Mouse (Mus musculus) forebrain, embryonic 14.5 days (tissue): ENCODE data around the gene Ubr4. TPM values are rescaled to one million over a fixed set of nuclear protein-coding genes. Genes with fewer than 3 reads are reported as not detected.

Experiments used
- ATAC-seq: fragments of 200-750 bp; cut with Nextera tagmentation; 2 replicates; pipeline ENCODE4 v1.8.0; 2017; ENCODE audit warnings: mild to moderate bottlenecking, moderate library complexity
- DNase-seq: peaks from one replicate; pipeline ENCODE4 v3.0.0-alpha.2; 2015; ENCODE audit warnings: low spot score
- H3K27ac ChIP-seq: fragments of 300-500 bp; sonication (generic); 2 replicates; pipeline ENCODE4 v1.5.1; 2014; ENCODE audit warnings: low read depth, mild to moderate bottlenecking, control low read depth, low read length, moderate library complexity
- H3K27me3 ChIP-seq: fragments of 300-500 bp; sonication (generic); replicated peaks from 2 replicates; pipeline ENCODE4 v1.6.1; 2014; ENCODE audit warnings: low read length, control low read depth, mixed read lengths; ENCODE audit not compliant: control insufficient read depth, insufficient read depth
- H3K36me3 ChIP-seq: fragments of 300-500 bp; sonication (generic); 2 replicates; pipeline ENCODE4 v1.6.1; 2014; ENCODE audit warnings: low read length, control low read depth; ENCODE audit not compliant: control insufficient read depth, insufficient read depth
- H3K4me1 ChIP-seq: fragments of 300-500 bp; sonication (generic); 2 replicates; pipeline ENCODE4 v1.6.1; 2014; ENCODE audit warnings: antibody characterized with exemption, low read length, control low read depth; ENCODE audit not compliant: control insufficient read depth, insufficient read depth
- H3K4me2 ChIP-seq: fragments of 300-500 bp; sonication (generic); 2 replicates; pipeline ENCODE4 v1.6.1; 2014; ENCODE audit warnings: mild to moderate bottlenecking, control low read depth, low read length
- H3K4me3 ChIP-seq: fragments of 300-500 bp; sonication (generic); 2 replicates; pipeline ENCODE4 v1.5.1; 2014; ENCODE audit warnings: low read depth, low read length, control low read depth
- H3K9ac ChIP-seq: fragments of 300-500 bp; sonication (generic); 2 replicates; pipeline ENCODE4 v1.6.1; 2014; ENCODE audit warnings: mild to moderate bottlenecking, low read length, control low read depth, moderate library complexity
- H3K9me3 ChIP-seq: fragments of 300-500 bp; sonication (generic); replicated peaks from 2 replicates; pipeline ENCODE4 v1.6.1; 2016; ENCODE audit warnings: low read length, control low read depth, mixed read lengths; ENCODE audit not compliant: control insufficient read depth
- WGBS: fragments of 180-500 bp; shearing (Covaris S2); extraction: QIAGEN DNeasy Blood & Tissue Kit; methylation state at CpG from one replicate; pipeline ENCODE4 v1.1.7; 2014; 5-methylcytosine and 5-hydroxymethylcytosine counted together
- polyA plus RNA-seq: library from polyadenylated mRNA; unstranded; fragments of >200 nt; fragmentation: Nextera tagmentation; extraction: Ambion mirVana; gene quantifications from 2 replicates; pipeline ENCODE4 v1.2.1, GENCODE M21; 2014

Gene Ubr4
- polyA plus RNA-seq, 1 experiment from 2014 or later, result 51.3 TPM

GRCm38 (mm10) chr4:139481400-139481799 lies 129.0 kb downstream of the Ubr4 start:
- DNase-seq (no peak), ATAC-seq (no peak)
- WGBS, result 96% methylated on average over 1 of the region's 1 CpGs
- Histone ChIP-seq H3K9me3 (no peaks in the 10 kb centered on the region), H3K9ac (no peak overlapping the region), H3K27ac (no peak overlapping the region), H3K27me3 (no peaks in the 10 kb centered on the region), H3K4me2 (no peak overlapping the region), H3K4me1 (peaks cover 3% of the 10 kb centered on the region; the same call in 1 of the 2 replicates), H3K36me3 (peaks cover 98% of the 10 kb centered on the region), H3K4me3 (no peak overlapping the region)

DNA sequence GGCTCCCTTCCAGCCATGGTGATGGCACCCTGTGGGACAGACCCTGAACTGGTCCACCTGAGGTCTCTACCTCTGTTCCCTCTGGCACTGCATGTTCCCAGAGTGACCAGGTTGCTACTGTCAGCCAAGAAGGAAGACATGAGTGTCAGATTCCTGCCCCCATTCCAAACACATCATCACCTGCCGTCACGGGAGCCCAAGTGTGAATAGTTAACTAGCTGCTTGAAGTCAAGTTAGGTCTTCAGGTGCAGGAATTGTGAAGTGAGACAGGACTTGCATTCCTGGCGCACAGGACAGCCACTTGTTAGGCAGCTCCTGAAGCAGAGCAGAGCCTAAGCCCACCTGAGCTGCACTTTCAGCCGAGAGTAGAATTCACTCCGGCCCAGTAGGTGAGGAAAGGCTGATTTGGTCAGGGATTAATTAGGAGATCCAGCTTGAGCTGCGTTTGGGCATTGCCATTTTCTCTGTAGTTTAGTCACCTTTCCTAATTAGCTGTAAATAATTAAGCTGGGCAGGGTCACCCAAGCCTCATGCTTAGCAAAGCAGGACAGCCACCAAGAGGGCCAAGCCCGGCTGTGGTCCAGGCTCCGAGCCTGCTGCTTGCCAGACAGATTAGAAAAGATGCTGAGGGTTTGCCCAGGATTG lies 131.2 kb downstream of the Ubr4 start:
- Histone ChIP-seq H3K4me3 (no peak overlapping the region), H3K36me3 (peaks cover 99% of the 10 kb centered on the region), H3K27me3 (no peaks in the 10 kb centered on the region), H3K9me3 (no peaks in the 10 kb centered on the region), H3K27ac (no peak overlapping the region), H3K9ac (no peak overlapping the region), H3K4me1 (no peaks in the 10 kb centered on the region), H3K4me2 (no peak overlapping the region)
- no peak for ATAC-seq
- whole genome bisulfite sequencing, result 79% methylated on average over 8 of the region's 8 CpGs
- no peak for DNase-seq

DNA sequence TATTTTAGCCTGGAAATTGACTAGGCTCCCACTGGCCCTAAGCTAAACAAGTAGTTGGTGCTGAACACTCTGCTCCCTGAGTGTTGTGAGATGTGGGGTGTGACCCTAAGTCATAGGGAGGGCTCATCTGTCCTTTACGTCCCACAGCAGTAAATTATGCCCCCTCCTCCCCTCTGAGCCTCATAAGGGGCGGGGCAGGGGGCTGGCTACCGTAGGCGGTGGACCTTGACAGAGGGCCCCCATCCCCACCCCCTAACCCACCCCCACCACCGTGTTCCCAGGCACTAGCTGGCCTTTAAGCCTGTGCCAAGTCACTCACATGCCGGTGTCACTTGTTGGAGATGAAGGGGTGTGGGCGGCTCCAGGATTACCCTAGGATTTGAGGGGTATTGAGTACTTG lies 132.1 kb downstream of the Ubr4 start:
- H3K36me3 ChIP-seq, result peaks cover 98% of the 10 kb centered on the region

DNA sequence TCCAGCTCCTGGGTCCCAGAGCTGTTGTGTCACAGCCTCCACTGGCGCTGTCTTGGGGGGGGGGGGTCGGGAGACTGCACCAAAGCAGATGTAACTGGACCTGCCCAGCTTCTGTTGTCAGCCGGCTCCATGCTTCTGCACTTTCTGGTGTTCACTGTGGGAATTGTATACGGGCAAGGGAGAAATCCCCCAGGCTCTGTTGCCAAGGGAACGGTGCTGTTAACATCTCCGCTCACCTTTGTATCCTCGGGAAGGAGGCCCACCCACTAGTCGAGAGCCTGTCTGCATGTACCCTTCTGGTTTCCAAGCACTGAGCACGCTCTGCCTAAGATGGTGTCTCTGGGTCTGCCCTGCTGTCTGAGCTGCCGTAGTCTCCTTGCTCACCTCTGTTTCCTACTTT lies 134.7 kb downstream of the Ubr4 start:
- Histone ChIP-seq H3K27me3 (no peaks in the 10 kb centered on the region), H3K9me3 (no peaks in the 10 kb centered on the region), H3K4me2 (no peak overlapping the region), H3K4me1 (no peaks in the 10 kb centered on the region), H3K27ac (no peak overlapping the region), H3K36me3 (peaks cover 98% of the 10 kb centered on the region), H3K4me3 (no peak overlapping the region), H3K9ac (no peak overlapping the region)
- ATAC-seq, result no peak
- 28% methylated on average over 10 of the region's 10 CpGs for WGBS
- peak; percentile 27 for DNase-seq

More for the DNA sequence above, 132.1 kb downstream of the Ubr4 start:
- Histone ChIP-seq H3K4me3 (no peak overlapping the region), H3K27ac (no peak overlapping the region), H3K9me3 (no peaks in the 10 kb centered on the region), H3K9ac (no peak overlapping the region), H3K4me2 (no peak overlapping the region), H3K27me3 (no peaks in the 10 kb centered on the region), H3K4me1 (no peaks in the 10 kb centered on the region)
- no peak for DNase-seq
- 87% methylated on average over 7 of the region's 7 CpGs for WGBS
- no peak for ATAC-seq

DNA sequence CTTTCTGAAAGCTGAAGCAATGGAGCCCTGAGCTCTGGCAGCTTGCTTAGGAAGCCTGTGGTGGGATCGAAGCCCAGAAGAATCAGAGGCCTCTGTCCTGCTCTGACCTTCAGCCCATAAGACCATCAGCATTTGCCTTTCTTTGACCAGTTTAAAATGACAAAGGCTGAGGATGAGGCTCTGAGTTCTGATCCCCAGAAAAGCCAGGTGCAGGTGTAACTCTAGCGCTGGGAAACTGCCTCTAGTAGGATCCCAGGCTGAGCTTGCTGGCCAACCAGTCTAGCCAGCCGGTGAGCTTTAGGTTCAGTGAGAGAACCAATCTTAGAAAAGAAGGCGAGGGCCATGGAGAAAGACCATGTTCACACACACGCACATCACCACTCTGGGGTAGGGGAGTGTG lies 135.9 kb downstream of the Ubr4 start:
- Histone ChIP-seq H3K4me1 (no peaks in the 10 kb centered on the region), H3K9ac (no peak overlapping the region), H3K4me2 (no peak overlapping the region), H3K27me3 (no peaks in the 10 kb centered on the region), H3K9me3 (no peaks in the 10 kb centered on the region), H3K27ac (no peak overlapping the region), H3K36me3 (peaks cover 88% of the 10 kb centered on the region), H3K4me3 (no peak overlapping the region)
- ATAC-seq (no peak), DNase-seq (no peak)
- 95% methylated on average over 5 of the region's 5 CpGs for WGBS

GRCm38 (mm10) chr4:139489946-139490345 lies 137.5 kb downstream of the Ubr4 start:
- Histone ChIP-seq H3K9ac (no peak overlapping the region), H3K36me3 (peaks cover 71% of the 10 kb centered on the region), H3K4me2 (no peak overlapping the region), H3K4me3 (no peak overlapping the region), H3K9me3 (no peaks in the 10 kb centered on the region), H3K4me1 (no peaks in the 10 kb centered on the region), H3K27ac (no peak overlapping the region), H3K27me3 (no peaks in the 10 kb centered on the region)
- WGBS, result 86% methylated on average over 1 of the region's 1 CpGs
- DNase-seq, result no peak
- ATAC-seq, result no peak

DNA sequence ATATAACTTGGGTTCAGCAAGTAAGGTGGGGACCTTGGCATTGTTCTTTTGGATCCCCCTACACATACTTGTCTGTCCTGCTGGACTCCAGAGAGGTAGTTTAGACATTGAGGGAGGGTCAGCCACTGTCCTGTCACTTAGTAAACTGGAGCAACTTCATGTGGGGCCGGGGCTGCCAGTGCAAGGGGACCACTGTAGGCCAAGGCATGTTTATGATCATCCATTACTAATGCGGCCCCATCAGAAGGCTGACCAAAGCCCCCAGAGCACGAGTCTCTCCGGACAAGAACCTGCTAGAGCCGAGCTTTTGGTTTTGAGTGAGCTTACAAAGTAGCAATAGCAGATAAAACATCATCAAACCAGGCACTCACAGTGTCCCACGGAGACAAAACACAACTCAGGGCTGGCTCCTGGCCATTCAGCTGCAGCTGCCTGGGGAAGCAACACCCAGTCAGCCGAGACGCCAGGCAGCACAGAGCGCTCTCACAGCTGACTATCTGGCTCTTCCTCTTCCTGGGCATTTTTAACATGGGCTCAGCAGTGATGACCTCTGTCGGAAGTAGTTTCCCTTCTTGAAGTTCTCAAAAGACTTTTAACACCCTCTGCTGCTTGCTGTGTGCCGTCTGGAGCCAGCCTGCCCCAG lies 138.1 kb downstream of the Ubr4 start:
- H3K36me3 ChIP-seq, result peaks cover 65% of the 10 kb centered on the region
- no peaks in the 10 kb centered on the region for H3K9me3 ChIP-seq
- H3K4me3 ChIP-seq, result no peak overlapping the region
- 86% methylated on average over 11 of the region's 11 CpGs for WGBS
- ATAC-seq (no peak), DNase-seq (no peak)
- no peak overlapping the region for H3K27ac ChIP-seq
- H3K4me1 ChIP-seq, result no peaks in the 10 kb centered on the region
- no peak overlapping the region for H3K9ac ChIP-seq
- no peaks in the 10 kb centered on the region for H3K27me3 ChIP-seq
- H3K4me2 ChIP-seq, result no peak overlapping the region

GRCm38 (mm10) chr4:139491541-139492170 lies 139.2 kb downstream of the Ubr4 start:
- H3K9me3 ChIP-seq, result no peaks in the 10 kb centered on the region
- WGBS, result 89% methylated on average over 5 of the region's 5 CpGs
- H3K27me3 ChIP-seq, result no peaks in the 10 kb centered on the region
- H3K4me2 ChIP-seq, result no peak overlapping the region
- no peak overlapping the region for H3K27ac ChIP-seq
- DNase-seq, result no peak
- H3K9ac ChIP-seq, result no peak overlapping the region
- peaks cover 54% of the 10 kb centered on the region for H3K36me3 ChIP-seq
- no peaks in the 10 kb centered on the region for H3K4me1 ChIP-seq
- no peak overlapping the region for H3K4me3 ChIP-seq
- no peak for ATAC-seq

- no peak overlapping the region for H3K27ac ChIP-seq
- no peaks in the 10 kb centered on the region for H3K27me3 ChIP-seq
- H3K36me3 ChIP-seq, result peaks cover 47% of the 10 kb centered on the region
- no peaks in the 10 kb centered on the region for H3K4me1 ChIP-seq
- H3K4me2 ChIP-seq, result no peak overlapping the region
- WGBS, result 34% methylated on average over 3 of the region's 3 CpGs
- no peak overlapping the region for H3K4me3 ChIP-seq
- no peak overlapping the region for H3K9ac ChIP-seq
- no peaks in the 10 kb centered on the region for H3K9me3 ChIP-seq
- ATAC-seq (peak; percentile 37; the same call in 1 of the 2 replicates), DNase-seq (no peak)
These were observed 139.9 kb downstream of the Ubr4 start for GRCm38 (mm10) chr4:139492258-139492833.
